Mouse (Mus musculus) neural tube, embryonic 12.5 days (tissue): ENCODE measurements at regions not wholly inside any gene's neighbourhood (a gene's known extent, or its start where the extent isn't known, plus 50 kb on each side); places are given as distances from the start of the nearest gene placed in this dataset.

ENCODE experiments used
- ATAC-seq: fragments of 200-750 bp; cut with Nextera tagmentation; 2 replicates; pipeline ENCODE4 v1.8.0; 2017; ENCODE audit warnings: low read depth, mild to moderate bottlenecking, moderate TSS enrichment, moderate library complexity; ENCODE audit not compliant: low FRiP score
- H3K27ac ChIP-seq: fragments of 300-500 bp; sonication (generic); 2 replicates; pipeline ENCODE4 v1.5.1; 2016
- H3K27me3 ChIP-seq: fragments of 300-500 bp; sonication (generic); replicated peaks from 2 replicates; pipeline ENCODE4 v1.6.1; 2016; ENCODE audit warnings: mild to moderate bottlenecking
- H3K36me3 ChIP-seq: fragments of 300-500 bp; sonication (generic); 2 replicates; pipeline ENCODE4 v1.6.1; 2016; ENCODE audit warnings: mild to moderate bottlenecking
- H3K4me1 ChIP-seq: fragments of 300-500 bp; sonication (generic); 2 replicates; pipeline ENCODE4 v1.6.1; 2016
- H3K4me2 ChIP-seq: fragments of 300-500 bp; sonication (generic); replicated peaks from 2 replicates; pipeline ENCODE4 v1.6.1; 2016; ENCODE audit warnings: mild to moderate bottlenecking
- H3K4me3 ChIP-seq: fragments of 300-500 bp; sonication (generic); 2 replicates; pipeline ENCODE4 v1.5.1; 2016
- H3K9ac ChIP-seq: fragments of 300-500 bp; sonication (generic); 2 replicates; pipeline ENCODE4 v1.6.1; 2016; ENCODE audit warnings: mild to moderate bottlenecking
- H3K9me3 ChIP-seq: fragments of 300-500 bp; sonication (generic); 2 replicates; pipeline ENCODE4 v1.6.1; 2016; ENCODE audit warnings: mild to moderate bottlenecking
- WGBS: fragments of 180-500 bp; shearing (Covaris S2); methylation state at CpG from one replicate; pipeline ENCODE4 v1.1.7; 2016; 5-methylcytosine and 5-hydroxymethylcytosine counted together

GRCm38 (mm10) chr16:8961739-8962138 is 131.8 kb downstream of the 1810013L24Rik start:
- H3K4me3 ChIP-seq: no peak overlapping the region
- H3K4me1 ChIP-seq: no peaks in the 10 kb centered on the region
- no peaks in the 10 kb centered on the region for H3K9me3 ChIP-seq
- H3K9ac ChIP-seq: no peak overlapping the region
- 87% methylated on average over 10 of the region's 10 CpGs for WGBS
- no peaks in the 10 kb centered on the region for H3K27me3 ChIP-seq
- no peaks in the 10 kb centered on the region for H3K36me3 ChIP-seq
- no peak overlapping the region for H3K4me2 ChIP-seq
- no peak overlapping the region for H3K27ac ChIP-seq
- no peak for ATAC-seq

- H3K36me3 ChIP-seq: no peaks in the 10 kb centered on the region
- H3K4me1 ChIP-seq: no peaks in the 10 kb centered on the region
- H3K27ac ChIP-seq: no peak overlapping the region
- ATAC-seq: no peak
- 88% methylated on average over 7 of the region's 7 CpGs for WGBS
- no peak overlapping the region for H3K4me2 ChIP-seq
- no peak overlapping the region for H3K4me3 ChIP-seq
- H3K9ac ChIP-seq: no peak overlapping the region
- H3K27me3 ChIP-seq: no peaks in the 10 kb centered on the region
- no peaks in the 10 kb centered on the region; the same call in 1 of the 2 replicates for H3K9me3 ChIP-seq
These were observed 163.8 kb downstream of the 1810013L24Rik start for GRCm38 (mm10) chr16:8993521-8994250.

GRCm38 (mm10) chr16:8994521-8994920 is 164.6 kb downstream of the 1810013L24Rik start:
- no peaks in the 10 kb centered on the region for H3K9me3 ChIP-seq
- H3K9ac ChIP-seq: no peak overlapping the region
- H3K4me3 ChIP-seq: no peak overlapping the region
- H3K27ac ChIP-seq: no peak overlapping the region
- no peaks in the 10 kb centered on the region for H3K27me3 ChIP-seq
- no peaks in the 10 kb centered on the region for H3K4me1 ChIP-seq
- no peak for ATAC-seq
- WGBS: 100% methylated on average over 1 of the region's 1 CpGs
- H3K4me2 ChIP-seq: no peak overlapping the region
- H3K36me3 ChIP-seq: no peaks in the 10 kb centered on the region

GRCm38 (mm10) chr16:8997250-8997649 is 167.3 kb downstream of the 1810013L24Rik start:
- Histone ChIP-seq H3K27me3 (no peaks in the 10 kb centered on the region), H3K36me3 (no peaks in the 10 kb centered on the region), H3K9ac (no peak overlapping the region), H3K4me1 (no peaks in the 10 kb centered on the region), H3K4me3 (no peak overlapping the region), H3K27ac (no peak overlapping the region), H3K9me3 (no peaks in the 10 kb centered on the region), H3K4me2 (no peak overlapping the region)
- 74% methylated on average over 5 of the region's 5 CpGs for WGBS
- ATAC-seq: no peak

- Histone ChIP-seq H3K9ac (no peak overlapping the region), H3K27me3 (no peaks in the 10 kb centered on the region), H3K36me3 (no peaks in the 10 kb centered on the region), H3K4me3 (no peak overlapping the region), H3K9me3 (no peaks in the 10 kb centered on the region), H3K27ac (no peak overlapping the region), H3K4me1 (no peaks in the 10 kb centered on the region), H3K4me2 (no peak overlapping the region)
- no peak for ATAC-seq
- 35% methylated on average over 6 of the region's 6 CpGs for WGBS
These were observed 174.1 kb downstream of the 1810013L24Rik start for GRCm38 (mm10) chr16:9004012-9004411.

- 45% methylated on average over 5 of the region's 5 CpGs for WGBS
- H3K9me3 ChIP-seq: no peaks in the 10 kb centered on the region
- H3K4me1 ChIP-seq: no peaks in the 10 kb centered on the region
- no peak overlapping the region for H3K4me3 ChIP-seq
- H3K9ac ChIP-seq: no peak overlapping the region
- no peaks in the 10 kb centered on the region for H3K36me3 ChIP-seq
- no peak overlapping the region for H3K27ac ChIP-seq
- H3K27me3 ChIP-seq: no peaks in the 10 kb centered on the region
- H3K4me2 ChIP-seq: no peak overlapping the region
- ATAC-seq: no peak
These were observed 176.0 kb downstream of the 1810013L24Rik start for GRCm38 (mm10) chr16:9005933-9006332.

GRCm38 (mm10) chr16:9009361-9010083 is 179.6 kb downstream of the 1810013L24Rik start:
- Histone ChIP-seq H3K27me3 (no peaks in the 10 kb centered on the region), H3K4me1 (no peaks in the 10 kb centered on the region), H3K9ac (no peak overlapping the region), H3K36me3 (no peaks in the 10 kb centered on the region), H3K4me3 (no peak overlapping the region), H3K27ac (no peak overlapping the region), H3K4me2 (no peak overlapping the region), H3K9me3 (no peaks in the 10 kb centered on the region)
- ATAC-seq: peak; percentile 76; the same call in 1 of the 2 replicates
- WGBS: 24% methylated on average over 19 of the region's 19 CpGs

GRCm38 (mm10) chr16:9011077-9011476 is 181.2 kb downstream of the 1810013L24Rik start:
- H3K4me3 ChIP-seq: no peak overlapping the region
- H3K4me2 ChIP-seq: no peak overlapping the region
- no peak overlapping the region for H3K9ac ChIP-seq
- no peak for ATAC-seq
- H3K4me1 ChIP-seq: no peaks in the 10 kb centered on the region
- no peak overlapping the region for H3K27ac ChIP-seq
- H3K27me3 ChIP-seq: no peaks in the 10 kb centered on the region
- H3K9me3 ChIP-seq: no peaks in the 10 kb centered on the region
- WGBS: 87% methylated on average over 1 of the region's 1 CpGs
- no peaks in the 10 kb centered on the region for H3K36me3 ChIP-seq

- H3K4me1 ChIP-seq: no peaks in the 10 kb centered on the region
- no peaks in the 10 kb centered on the region for H3K9me3 ChIP-seq
- H3K4me3 ChIP-seq: no peak overlapping the region
- no peak for ATAC-seq
- no peaks in the 10 kb centered on the region for H3K36me3 ChIP-seq
- no peak overlapping the region for H3K9ac ChIP-seq
- H3K27ac ChIP-seq: no peak overlapping the region
- 82% methylated on average over 4 of the region's 4 CpGs for WGBS
- no peak overlapping the region for H3K4me2 ChIP-seq
- H3K27me3 ChIP-seq: no peaks in the 10 kb centered on the region
These were observed 181.8 kb downstream of the 1810013L24Rik start for GRCm38 (mm10) chr16:9011691-9012090.

- Histone ChIP-seq H3K4me1 (no peaks in the 10 kb centered on the region), H3K27ac (no peak overlapping the region), H3K27me3 (no peaks in the 10 kb centered on the region), H3K4me2 (no peak overlapping the region), H3K4me3 (no peak overlapping the region), H3K9ac (no peak overlapping the region), H3K36me3 (no peaks in the 10 kb centered on the region), H3K9me3 (no peaks in the 10 kb centered on the region)
- WGBS: 78% methylated on average over 13 of the region's 13 CpGs
- ATAC-seq: no peak
These were observed 186.3 kb downstream of the 1810013L24Rik start for GRCm38 (mm10) chr16:9016040-9016761.

GRCm38 (mm10) chr16:9016762-9017086 is 186.8 kb downstream of the 1810013L24Rik start:
- ATAC-seq: no peak
- no peaks in the 10 kb centered on the region for H3K27me3 ChIP-seq
- WGBS: 93% methylated on average over 7 of the region's 7 CpGs

GRCm38 (mm10) chr16:9030717-9031116 is 200.8 kb downstream of the 1810013L24Rik start:
- Histone ChIP-seq H3K9me3 (no peaks in the 10 kb centered on the region), H3K36me3 (no peaks in the 10 kb centered on the region), H3K27ac (no peak overlapping the region), H3K9ac (no peak overlapping the region), H3K4me3 (no peak overlapping the region), H3K4me2 (no peak overlapping the region), H3K4me1 (no peaks in the 10 kb centered on the region), H3K27me3 (no peaks in the 10 kb centered on the region)
- no peak for ATAC-seq
- WGBS: 84% methylated on average over 4 of the region's 4 CpGs

More at GRCm38 (mm10) chr16:9016762-9017086, 186.8 kb downstream of the 1810013L24Rik start:
- no peak overlapping the region for H3K9ac ChIP-seq
- H3K4me2 ChIP-seq: no peak overlapping the region
- no peak overlapping the region for H3K27ac ChIP-seq
- H3K4me3 ChIP-seq: no peak overlapping the region
- H3K4me1 ChIP-seq: no peaks in the 10 kb centered on the region
- H3K9me3 ChIP-seq: no peaks in the 10 kb centered on the region
- H3K36me3 ChIP-seq: no peaks in the 10 kb centered on the region
